In genomic region chr16:43363751-43364515, GRCm38 (mm10) we compare ENCODE assay signal across 8 mouse cellular contexts.
DNase-seq lines count a peak whose midpoint lies in the region; ATAC-seq and TF ChIP-seq lines count a peak whose summit lies in the region.

No protein-coding gene starts in this region.

- no peaks in the 10 kb centered on the region for H3K27me3 ChIP-seq in forebrain, embryonic 15.5 days
- no peaks in the 10 kb centered on the region for H3K27me3 ChIP-seq in lung, embryonic 16.5 days (ENCODE audit: control insufficient read depth, insufficient read depth, low read depth, low read length)
- H3K27me3 ChIP-seq in spleen, adult 2 months (ENCODE audit: control insufficient read depth, insufficient read depth, low read length): no peaks in the 10 kb centered on the region

- no peak overlapping the region for H3K4me3 ChIP-seq in forebrain, embryonic 15.5 days
- no peak overlapping the region for H3K4me3 ChIP-seq in lung, embryonic 16.5 days (ENCODE audit: low read length)
- no peak overlapping the region for H3K4me3 ChIP-seq in spleen, adult 2 months (ENCODE audit: extremely low read depth, insufficient read depth, insufficient read length)

- TF ChIP-seq CTCF in spleen, adult 2 months (IDR thresholded peaks at IDR 0.05; ENCODE audit: extremely low read depth, insufficient read depth, insufficient read length, insufficient replicate concordance): no peak

- H3K9ac ChIP-seq in forebrain, embryonic 15.5 days (replicated peaks): no peak overlapping the region
- H3K9ac ChIP-seq in lung, embryonic 16.5 days (ENCODE audit: low read length): no peak overlapping the region

- DNase-seq in 416B (ENCODE audit: low read depth): peak; percentile 57
- DNase-seq in adrenal gland, adult 2 months: peak; percentile 78
- peak; percentile 76 for DNase-seq in heart, postnatal 25 days (ENCODE audit: low spot score)
- peak; percentile 38 for DNase-seq in layer of hippocampus, adult 9-11 months
- peak in 1 of 2 experiments; percentile 53 for DNase-seq in spleen, adult 2 months (ENCODE audit: low read depth in 1 of 2, low spot score in 2 of 2)

- intact Hi-C loops in heart, postnatal 25 days (cut with DNase I): loop anchor here (2.0 to 10.0 kb wide), 4 partner anchors 29 to 489 kb away; partner anchors contain the start of gene Zbtb20

- H3K27ac ChIP-seq in forebrain, embryonic 15.5 days (replicated peaks): peak overlapping the region; percentile 25; the same call in 1 of the 2 replicates
- peak overlapping the region; percentile 77 for H3K27ac ChIP-seq in lung, embryonic 16.5 days (ENCODE audit: low read length)
- peak overlapping the region; percentile 23 for H3K27ac ChIP-seq in spleen, adult 2 months (ENCODE audit: insufficient read depth, low read length)

- no peaks in the 10 kb centered on the region; the same call in 1 of the 2 replicates for H3K4me1 ChIP-seq in forebrain, embryonic 15.5 days
- peaks cover 12% of the 10 kb centered on the region for H3K4me1 ChIP-seq in lung, embryonic 16.5 days (replicated peaks; ENCODE audit: control insufficient read depth, insufficient read depth, low read length)
- H3K4me1 ChIP-seq in spleen, adult 2 months (ENCODE audit: control insufficient read depth, insufficient read depth, insufficient read length): peaks cover 5% of the 10 kb centered on the region; the same call in 1 of the 2 replicates

- WGBS in forebrain, embryonic 15.5 days: 30% methylated on average over 7 of the region's 7 CpGs
- WGBS in lung, embryonic 16.5 days: 17% methylated on average over 7 of the region's 7 CpGs
- 16% methylated on average over 7 of the region's 7 CpGs for WGBS in spleen, adult 2 months

- H3K9me3 ChIP-seq in forebrain, embryonic 15.5 days: no peaks in the 10 kb centered on the region
- H3K9me3 ChIP-seq in lung, embryonic 16.5 days (ENCODE audit: control insufficient read depth, low read length): no peaks in the 10 kb centered on the region

- no peak for TF ChIP-seq POLR2A in spleen, adult 2 months (IDR thresholded peaks at IDR 0.05; ENCODE audit: low read depth, low read length)

- H3K4me2 ChIP-seq in forebrain, embryonic 15.5 days (replicated peaks): no peak overlapping the region
- H3K4me2 ChIP-seq in lung, embryonic 16.5 days (ENCODE audit: low read depth, low read length): peak overlapping the region; percentile 32

- ATAC-seq in forebrain, embryonic 15.5 days (replicated peaks): 0 out of 2 replicates have a peak, but pooled peaks have one; percentile 63
- ATAC-seq in lung, embryonic 16.5 days (ENCODE audit: low read depth): peak; percentile 81
- ATAC-seq in erythroid progenitor cell, adult 5-6 weeks (replicated peaks; ENCODE audit: low FRiP score, poor library complexity, severe bottlenecking): no peak

- no peaks in the 10 kb centered on the region for H3K36me3 ChIP-seq in forebrain, embryonic 15.5 days
- no peaks in the 10 kb centered on the region for H3K36me3 ChIP-seq in lung, embryonic 16.5 days (ENCODE audit: control insufficient read depth, insufficient read depth, low read length)
- no peaks in the 10 kb centered on the region for H3K36me3 ChIP-seq in spleen, adult 2 months (ENCODE audit: control insufficient read depth, insufficient read depth, low read length)

Comparison
In these comparisons a context has a peak if more than half of its experiments do, and no peak if none do; other contexts are left out.
1. H3K27ac ChIP-seq: peak in every context shown above with its lines; median percentile 77 in lung, embryonic 16.5 days; 25 in forebrain, embryonic 15.5 days; 23 in spleen, adult 2 months.